Mouse (Mus musculus) testis, adult 2 months (tissue): Measurements from ENCODE around the gene Skiv2l.

Experiments
- CTCF ChIP-seq: fragments of 200-500 bp; IDR thresholded peaks from 2 replicates; pipeline ENCODE4 v1.5.1; 2012; ENCODE audit warnings: low read depth, mild to moderate bottlenecking, inconsistent platforms, low read length, moderate library complexity; ENCODE audit not compliant: control insufficient read depth, insufficient read depth, insufficient replicate concordance
- POLR2A ChIP-seq: fragments of 200-500 bp; IDR thresholded peaks from 2 replicates; pipeline ENCODE4 v1.6.1; 2012; ENCODE audit warnings: low read depth, mild to moderate bottlenecking, inconsistent platforms, low read length, moderate library complexity; ENCODE audit not compliant: control insufficient read depth

DNA sequence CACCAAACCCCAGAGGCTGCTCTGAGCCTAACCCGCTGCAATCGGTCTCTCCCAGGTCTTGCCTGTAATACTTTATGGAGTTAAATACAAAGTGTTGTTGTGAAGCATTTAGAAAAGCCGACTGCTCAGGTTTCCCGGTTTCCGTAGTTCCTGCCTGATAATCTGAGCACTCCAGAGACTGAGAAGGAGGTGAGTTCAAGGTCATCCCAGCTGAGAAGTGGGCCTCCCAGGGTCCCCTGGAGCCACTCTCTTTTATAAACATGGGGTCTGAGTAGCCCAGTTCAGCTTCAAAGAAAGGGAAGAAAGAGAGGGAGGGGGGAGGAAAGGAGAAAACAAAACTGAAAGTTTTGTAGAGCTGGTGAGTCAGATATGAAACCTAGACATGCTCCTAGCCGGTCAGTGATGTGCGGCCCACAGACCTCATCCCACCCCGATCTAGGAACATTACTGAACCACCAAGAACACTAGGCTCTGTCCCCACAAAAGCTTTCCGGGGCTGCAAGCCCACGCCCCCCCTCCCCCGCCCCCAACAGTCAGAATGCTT, 29.4 kb upstream of the Skiv2l start, which contains the start of gene Zbtb12:
- TF ChIP-seq CTCF (no peak), POLR2A (no peak)
